Mouse (Mus musculus) MEL (cell line): Measurements from ENCODE around the gene Olfr1416. TPM values are rescaled to one million over a fixed set of nuclear protein-coding genes. Genes with fewer than 3 reads are reported as not detected.

Experiments
- DNase-seq: peaks from one replicate; pipeline ENCODE4 v3.0.0; 2011; ENCODE audit warnings: low read depth, low spot score
- H3K27ac ChIP-seq: 2 replicates; pipeline ENCODE4 v1.5.1; 2012; ENCODE audit warnings: low read depth, mild to moderate bottlenecking, control low read depth, low read length, moderate library complexity; ENCODE audit not compliant: control insufficient read depth
- H3K27me3 ChIP-seq, 2 experiments: fragments of 150-350 bp in 1 of 2; sonication (generic) in 1 of 2; 2 replicates each; pipeline ENCODE4 v1.6.1; 2012; ENCODE audit warnings: low read length in 2 of 2, mild to moderate bottlenecking in 2 of 2, improper control_type of control experiment in 1 of 2, moderate library complexity in 1 of 2; ENCODE audit not compliant: insufficient read depth in 2 of 2, control insufficient read depth in 1 of 2
- H3K36me3 ChIP-seq, 2 experiments: 2 replicates each; pipeline ENCODE4 v1.6.1; 2012 to 2014; ENCODE audit warnings: low read length in 2 of 2, improper control_type of control experiment in 1 of 2, inconsistent platforms in 1 of 2, mild to moderate bottlenecking in 1 of 2; ENCODE audit not compliant: insufficient read depth in 2 of 2, control insufficient read depth in 1 of 2
- H3K4me1 ChIP-seq, 2 experiments: fragments of 150-350 bp in 1 of 2; sonication (generic) in 1 of 2; 2 replicates each; pipeline ENCODE4 v1.6.1; 2012; ENCODE audit warnings: low read length in 2 of 2, improper control_type of control experiment in 1 of 2, mild to moderate bottlenecking in 1 of 2; ENCODE audit not compliant: insufficient read depth in 2 of 2, control insufficient read depth in 1 of 2
- H3K4me3 ChIP-seq, 2 experiments: fragments of 150-350 bp in 1 of 2; sonication (generic) in 1 of 2; 2 replicates each; pipeline ENCODE4 v1.5.1; 2012; ENCODE audit warnings: low read depth in 2 of 2, low read length in 2 of 2, mild to moderate bottlenecking in 2 of 2, moderate library complexity in 2 of 2, control low read depth in 1 of 2, improper control_type of control experiment in 1 of 2; ENCODE audit not compliant: control insufficient read depth in 1 of 2, insufficient read depth in 1 of 2
- H3K79me2 ChIP-seq: 2 replicates; pipeline ENCODE4 v1.6.1; 2012; ENCODE audit warnings: mild to moderate bottlenecking, low read length, moderate library complexity; ENCODE audit not compliant: control insufficient read depth, poor library complexity, insufficient read depth
- H3K9ac ChIP-seq: 2 replicates; pipeline ENCODE4 v1.6.1; 2012; ENCODE audit warnings: low read depth, mild to moderate bottlenecking, control low read depth, low read length, moderate library complexity; ENCODE audit not compliant: control insufficient read depth, poor library complexity, severe bottlenecking
- H3K9me3 ChIP-seq: fragments of 150-350 bp; sonication (generic); replicated peaks from 2 replicates; pipeline ENCODE4 v1.6.1; 2012; ENCODE audit warnings: mild to moderate bottlenecking, low read length, improper control_type of control experiment, moderate library complexity; ENCODE audit not compliant: insufficient read depth
- GATA1 ChIP-seq: IDR thresholded peaks from 2 replicates; pipeline ENCODE4 v1.6.1; 2011; ENCODE audit warnings: low read depth, low read length, improper control_type of control experiment
- MAX ChIP-seq: IDR thresholded peaks from 2 replicates; pipeline ENCODE4 v1.6.1; 2011; ENCODE audit warnings: low read length, improper control_type of control experiment
- SIN3A ChIP-seq: IDR thresholded peaks from 2 replicates; pipeline ENCODE4 v1.6.1; 2012; ENCODE audit warnings: low read length, improper control_type of control experiment, inconsistent platforms
- TAL1 ChIP-seq: IDR thresholded peaks from 2 replicates; pipeline ENCODE4 v1.6.1; 2012; ENCODE audit warnings: mild to moderate bottlenecking, inconsistent platforms, low read length, moderate library complexity, mixed read lengths
- TCF12 ChIP-seq: IDR thresholded peaks from 2 replicates; pipeline ENCODE4 v1.6.1; 2014; ENCODE audit warnings: low read depth, mild to moderate bottlenecking, inconsistent platforms, low read length, improper control_type of control experiment, moderate library complexity
- polyA plus RNA-seq, 2 experiments: library from polyadenylated mRNA; stranded (reverse) in 1 of 2; unstranded in 1 of 2; fragments of >175 nt in 1 of 2; fragments of >200 nt in 1 of 2; gene quantifications; 2 replicates each; pipeline versions ENCODE4 v1.2.1 to v1.2.4; 2012; ENCODE audit warnings: low replicate concordance in 2 of 2, low read depth in 1 of 2; ENCODE audit not compliant: insufficient read length in 2 of 2, insufficient read depth in 1 of 2, missing spikeins in 1 of 2
- total RNA-seq: library from RNA; depleted of rRNA; stranded (reverse); fragments of 300-350 nt; gene quantifications from 2 replicates; pipeline ENCODE4 v1.2.3, GENCODE M21; 2012; rRNA removed

The Olfr1416 gene
- total and polyA plus RNA-seq, 3 experiments = not detected

DNA sequence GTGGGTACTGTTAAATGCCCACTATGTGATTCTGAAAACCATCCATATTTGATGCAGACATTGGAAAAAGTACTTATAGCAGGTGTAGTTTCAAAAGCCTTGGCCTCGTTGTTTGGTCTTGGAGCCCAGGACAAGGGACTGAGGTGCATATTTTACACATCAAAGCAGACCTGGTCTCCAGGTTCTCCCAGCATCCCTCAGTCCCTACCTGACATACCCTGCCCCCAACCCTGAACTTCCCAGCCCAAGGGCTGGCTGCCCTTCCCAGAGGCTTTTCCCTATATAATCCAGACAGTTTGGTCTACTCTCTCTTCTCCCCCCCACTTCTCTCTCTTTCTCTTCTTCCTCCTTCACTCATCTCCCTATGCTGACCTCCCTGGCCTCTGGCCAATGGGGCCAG is 53.9 kb downstream of the Olfr1416 start:
- no peak for DNase-seq
- Histone ChIP-seq H3K27me3 (peaks cover 0 to 2% of the 10 kb centered on the region in 2 experiments; a peak in 1 of 4 replicates), H3K9ac (no peak overlapping the region), H3K79me2 (no peaks in the 10 kb centered on the region), H3K9me3 (no peaks in the 10 kb centered on the region), H3K27ac (no peak overlapping the region), H3K36me3 (no peaks in the 10 kb centered on the region), H3K4me1 (no peaks in the 10 kb centered on the region), H3K4me3 (no peak overlapping the region)
- TF ChIP-seq MAX (no peak), GATA1 (no peak), TCF12 (no peak), TAL1 (no peak), SIN3A (no peak)

Other genes starting within 250 kb of the Olfr1416 start
- 214 and 228 TPM in 2 replicates for gene Ndufa10, start 11.3 kb downstream of the Olfr1416 start, total RNA-seq
- 100 to 1,000 TPM; 533 to 873 TPM for gene Ndufa10, start 11.3 kb downstream of the Olfr1416 start, polyA plus RNA-seq
- gene Olfr1415, start 11.0 kb upstream of the Olfr1416 start, total RNA-seq = not detected in 2 replicates
- gene Olfr1415, start 11.0 kb upstream of the Olfr1416 start, polyA plus RNA-seq = not detected
- gene Olfr1414, start 33.5 kb upstream of the Olfr1416 start, total RNA-seq = not detected in 2 replicates
- gene Olfr1414, start 33.5 kb upstream of the Olfr1416 start, polyA plus RNA-seq = not detected
- gene Olfr1413, start 86.2 kb upstream of the Olfr1416 start, total RNA-seq = not detected in 2 replicates
- not detected for gene Olfr1413, start 86.2 kb upstream of the Olfr1416 start, polyA plus RNA-seq
- 0.03 TPM in 1 of 2 replicates, not detected in the other for gene Olfr1412, start 100.7 kb upstream of the Olfr1416 start, total RNA-seq
- not detected for gene Olfr1412, start 100.7 kb upstream of the Olfr1416 start, polyA plus RNA-seq
- not detected in 2 replicates for gene Olfr1411, start 109.3 kb upstream of the Olfr1416 start, total RNA-seq
- not detected for gene Olfr1411, start 109.3 kb upstream of the Olfr1416 start, polyA plus RNA-seq
- 0.07 TPM in 1 of 2 replicates, not detected in the other for gene Olfr1410, start 120.7 kb upstream of the Olfr1416 start, total RNA-seq
- not detected for gene Olfr1410, start 120.7 kb upstream of the Olfr1416 start, polyA plus RNA-seq
- gene Olfr12, start 132.7 kb upstream of the Olfr1416 start, total RNA-seq = not detected in 2 replicates
- not detected for gene Olfr12, start 132.7 kb upstream of the Olfr1416 start, polyA plus RNA-seq
- 550 and 618 TPM in 2 replicates for gene Cops9, start 156.9 kb upstream of the Olfr1416 start, total RNA-seq
- gene Cops9, start 156.9 kb upstream of the Olfr1416 start, polyA plus RNA-seq = 100 to 1,000 TPM in 1 of 2 experiments, not detected in 1; 377 TPM
- gene Otos, start 163.7 kb upstream of the Olfr1416 start, total RNA-seq = 1.2 and 1.8 TPM in 2 replicates
- 1 to 10 TPM in 1 of 2 experiments, not detected in 1; 6.3 TPM for gene Otos, start 163.7 kb upstream of the Olfr1416 start, polyA plus RNA-seq